In the genomic region with DNA sequence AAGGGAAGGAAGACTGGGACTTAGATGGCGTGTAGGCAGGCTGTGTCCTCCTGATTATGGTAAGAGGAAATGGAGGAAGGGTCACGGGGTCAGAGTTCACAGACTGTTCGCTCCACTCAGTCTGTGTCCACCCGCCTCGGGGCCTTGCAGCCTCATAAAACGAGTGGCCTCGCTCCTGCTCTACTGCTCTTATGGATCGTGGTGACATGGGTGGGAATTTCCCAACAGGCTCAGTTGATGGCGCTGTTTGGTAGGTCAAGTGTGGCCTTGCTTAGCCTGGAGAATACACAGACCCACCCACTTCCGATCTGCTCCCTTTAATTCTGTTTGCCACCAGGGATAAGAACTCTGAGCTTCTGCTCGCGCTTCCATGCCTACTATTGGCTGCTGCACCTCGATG, we compare ENCODE assay signal across 8 mouse cellular contexts. TPM values are rescaled to one million over a fixed set of nuclear protein-coding genes. Genes with fewer than 3 reads are reported as not detected.
DNase-seq lines count a peak whose midpoint lies in the region; ATAC-seq and TF ChIP-seq lines count a peak whose summit lies in the region.

No protein-coding gene starts in this region.

- no peak for TF ChIP-seq POLR2A in heart, adult 2 months (IDR thresholded peaks at IDR 0.05; ENCODE audit: insufficient read depth, low read depth, low read length)

- H3K27ac ChIP-seq in heart, adult 2 months: no peak overlapping the region
- H3K27ac ChIP-seq in kidney, embryonic 16.5 days (ENCODE audit: low read length): no peak overlapping the region

- H3K79me2 ChIP-seq in heart, adult 2 months (replicated peaks; ENCODE audit: control insufficient read depth, insufficient read depth, low read length): no peaks in the 10 kb centered on the region

- WGBS in heart, adult 2 months: 19% methylated on average over 13 of the region's 13 CpGs
- WGBS in kidney, embryonic 16.5 days: 13% methylated on average over 13 of the region's 13 CpGs

- TF ChIP-seq CTCF in heart, adult 2 months (IDR thresholded peaks at IDR 0.05): peak; percentile 62

- TF ChIP-seq EP300 in heart, adult 2 months (IDR thresholded peaks at IDR 0.05; ENCODE audit: insufficient read depth, low read depth, low read length): 0 out of 2 replicates have a peak, but pooled peaks have one; percentile 40

- H3K27me3 ChIP-seq in heart, adult 2 months (ENCODE audit: control insufficient read depth, insufficient read depth, low read length): no peaks in the 10 kb centered on the region
- H3K27me3 ChIP-seq in kidney, embryonic 16.5 days (ENCODE audit: insufficient read depth, low read length): no peaks in the 10 kb centered on the region

- peak; percentile 66 for ATAC-seq in kidney, embryonic 16.5 days (ENCODE audit: low FRiP score, low TSS enrichment)

- H3K4me1 ChIP-seq in heart, adult 2 months (ENCODE audit: control insufficient read depth, insufficient read depth, low read length): no peaks in the 10 kb centered on the region
- H3K4me1 ChIP-seq in kidney, embryonic 16.5 days (ENCODE audit: insufficient read depth, low read length): peaks cover 5% of the 10 kb centered on the region

- no peak overlapping the region for H3K4me2 ChIP-seq in kidney, embryonic 16.5 days (replicated peaks; ENCODE audit: low read depth, low read length)

- no peak overlapping the region for H3K9ac ChIP-seq in heart, adult 2 months (ENCODE audit: low read depth, low read length)
- H3K9ac ChIP-seq in kidney, embryonic 16.5 days (replicated peaks; ENCODE audit: low read length): no peak overlapping the region

- no peaks in the 10 kb centered on the region for H3K36me3 ChIP-seq in heart, adult 2 months (ENCODE audit: control insufficient read depth, insufficient read depth, low read length)
- no peaks in the 10 kb centered on the region for H3K36me3 ChIP-seq in kidney, embryonic 16.5 days (ENCODE audit: insufficient read depth, low read length)

- no peak overlapping the region for H3K4me3 ChIP-seq in heart, adult 2 months
- no peak overlapping the region for H3K4me3 ChIP-seq in kidney, embryonic 16.5 days (ENCODE audit: low read length)

- DNase-seq in gastrocnemius, adult 18-20 months (ENCODE audit: low spot score): peak; percentile 7
- no peak for DNase-seq in gastrocnemius, postnatal 36 days
- peak; percentile 53 for DNase-seq in adipocyte (ENCODE audit: low spot score)
- peak; percentile 37 to 39 for DNase-seq in heart, adult 2 months
- DNase-seq in lung, postnatal 4 days: peak; percentile 66 to 72
- DNase-seq in layer of hippocampus, adult 18-20 months (ENCODE audit: low spot score in 2 of 2): no peak
- no peak for DNase-seq in cerebellum, postnatal 4 days (ENCODE audit: low spot score in 2 of 2)

- intact Hi-C loops in gastrocnemius, postnatal 36 days (cut with DNase I): no loop called here
- intact Hi-C loops in heart, adult 2 months (cut with DNase I): no loop called here

- H3K9me3 ChIP-seq in kidney, embryonic 16.5 days (ENCODE audit: low read length): no peaks in the 10 kb centered on the region

RNA-seq across cellular contexts. Expression of a gene that starts 33.1 kb away (rescaled TPM):
- 100 to 1,000 TPM; 292 to 307 TPM for total RNA-seq in gastrocnemius, adult 18-20 months (2021)
- total RNA-seq in gastrocnemius, postnatal 36 days (2021): 100 to 1,000 TPM; 269 to 291 TPM
- 100 to 1,000 TPM; 499 to 572 TPM for total RNA-seq in heart, adult 2 months (2021)
- polyA plus RNA-seq in heart, adult 2 months (2012; rRNA removed): 422 and 565 TPM in 2 replicates
- 1,053 and 1,127 TPM in 2 replicates for polyA plus RNA-seq in kidney, embryonic 16.5 days (2015; fragmentation: Nextera tagmentation; extraction: Ambion mirVana)
- 100 to 1,000 TPM; 412 to 430 TPM for total RNA-seq in layer of hippocampus, adult 18-20 months (2021)

RNA-seq across cellular contexts. Expression of a gene that starts 43.9 kb away (rescaled TPM):
- 10 to 100 TPM in 1 of 2 experiments, 1 to 10 TPM in 1; 4.2 to 10.0 TPM for total RNA-seq in gastrocnemius, adult 18-20 months (2021)
- total RNA-seq in gastrocnemius, postnatal 36 days (2021): 10 to 100 TPM in 1 of 2 experiments, 1 to 10 TPM in 1; 4.6 to 10.5 TPM
- total RNA-seq in heart, adult 2 months (2021): 1 to 10 TPM; 4.4 to 7.9 TPM
- polyA plus RNA-seq in heart, adult 2 months (2012; rRNA removed): 2.3 and 2.5 TPM in 2 replicates
- 11.5 and 16.1 TPM in 2 replicates for polyA plus RNA-seq in kidney, embryonic 16.5 days (2015; fragmentation: Nextera tagmentation; extraction: Ambion mirVana)
- total RNA-seq in layer of hippocampus, adult 18-20 months (2021): 100 to 1,000 TPM; 109 to 111 TPM

Comparison
In these comparisons a context has a peak if more than half of its experiments do, and no peak if none do; other contexts are left out.
1. DNase-seq: peak in gastrocnemius, adult 18-20 months (single experiment), adipocyte (single experiment), heart, adult 2 months (2 of 2) and lung, postnatal 4 days (2 of 2); none in gastrocnemius, postnatal 36 days (0 of 2), layer of hippocampus, adult 18-20 months (0 of 2) and cerebellum, postnatal 4 days (0 of 2).
2. RNA of a gene that starts 43.9 kb away (total RNA-seq): 109 to 111 TPM in layer of hippocampus, adult 18-20 months; 4.6 to 10.5 TPM in gastrocnemius, postnatal 36 days, 4.2 to 10.0 TPM in gastrocnemius, adult 18-20 months and 4.4 to 7.9 TPM in heart, adult 2 months; every median in the first group is over 4 times any median in the second.